Mouse (Mus musculus) kidney, postnatal 0 days (tissue): Measurements from ENCODE around the gene Pla2g10. TPM values are rescaled to one million over a fixed set of nuclear protein-coding genes. Genes with fewer than 3 reads are reported as not detected.
A peak's percentile ranks its signal among the peaks of the same experiment; 100 is the strongest.
"Not testable (repeated sequence)": the region's sequence is repeated elsewhere in the genome, so short reads cannot be mapped to it uniquely, and the experiment has no call there.

Experiments used
- ATAC-seq: fragments of 200-750 bp; cut with Nextera tagmentation; replicated peaks from 2 replicates; pipeline ENCODE4 v1.8.0; 2017; ENCODE audit warnings: low read depth, moderate number of reproducible peaks, moderate TSS enrichment, moderate library complexity; ENCODE audit not compliant: low FRiP score
- DNase-seq: peaks from one replicate; pipeline ENCODE4 v3.0.0-alpha.2; 2016; ENCODE audit warnings: low spot score
- H3K27ac ChIP-seq: fragments of 300-500 bp; sonication (generic); 2 replicates; pipeline ENCODE4 v1.5.1; 2014; ENCODE audit warnings: mild to moderate bottlenecking
- H3K27me3 ChIP-seq: fragments of 300-500 bp; sonication (generic); 2 replicates; pipeline ENCODE4 v1.6.1; 2014; ENCODE audit warnings: low read length, mixed read lengths; ENCODE audit not compliant: insufficient read depth
- H3K36me3 ChIP-seq: fragments of 300-500 bp; sonication (generic); 2 replicates; pipeline ENCODE4 v1.6.1; 2014; ENCODE audit warnings: low read length, mixed read lengths; ENCODE audit not compliant: insufficient read depth
- H3K4me1 ChIP-seq: fragments of 300-500 bp; sonication (generic); replicated peaks from 2 replicates; pipeline ENCODE4 v1.6.1; 2014; ENCODE audit warnings: antibody characterized with exemption, low read length, mixed read lengths; ENCODE audit not compliant: insufficient read depth
- H3K4me2 ChIP-seq: fragments of 300-500 bp; sonication (generic); 2 replicates; pipeline ENCODE4 v1.6.1; 2014; ENCODE audit warnings: mild to moderate bottlenecking, low read length, moderate library complexity, mixed read lengths
- H3K4me3 ChIP-seq: fragments of 300-500 bp; sonication (generic); replicated peaks from 2 replicates; pipeline ENCODE4 v1.5.1; 2014; ENCODE audit warnings: low read depth, low read length
- H3K9ac ChIP-seq: fragments of 300-500 bp; sonication (generic); 2 replicates; pipeline ENCODE4 v1.6.1; 2014; ENCODE audit warnings: low read depth, low read length
- H3K9me3 ChIP-seq: fragments of 300-500 bp; sonication (generic); replicated peaks from 2 replicates; pipeline ENCODE4 v1.6.1; 2016; ENCODE audit warnings: low read length, inconsistent platforms, mixed read lengths
- CTCF ChIP-seq: IDR thresholded peaks from 2 replicates; pipeline ENCODE4 v1.5.1; 2016; ENCODE audit warnings: antibody characterized with exemption, low read depth, mild to moderate bottlenecking, moderate library complexity
- WGBS: fragments of 180-500 bp; shearing (Covaris S2); extraction: QIAGEN DNeasy Blood & Tissue Kit; methylation state at CpG from one replicate; pipeline ENCODE4 v1.1.7; 2014; 5-methylcytosine and 5-hydroxymethylcytosine counted together
- polyA plus RNA-seq: library from polyadenylated mRNA; unstranded; fragments of >200 nt; fragmentation: Nextera tagmentation; extraction: Ambion mirVana; gene quantifications from 2 replicates; pipeline ENCODE4 v1.2.1, GENCODE M21; 2015

Gene Pla2g10
- polyA plus RNA-seq, 1 experiment from 2014 or later = not detected

- TF ChIP-seq CTCF = no peak
- Histone ChIP-seq H3K4me1 (no peaks in the 10 kb centered on the region), H3K27ac (no peak overlapping the region), H3K36me3 (peaks cover 8% of the 10 kb centered on the region), H3K27me3 (no peaks in the 10 kb centered on the region), H3K4me3 (no peak overlapping the region), H3K4me2 (no peak overlapping the region), H3K9ac (no peak overlapping the region), H3K9me3 (no peaks in the 10 kb centered on the region)
- no peak for ATAC-seq
- no peak for DNase-seq
- 86% methylated on average over 3 of the region's 3 CpGs for WGBS
Measured at GRCm38 (mm10) chr16:13674511-13674910, 56.3 kb downstream of the Pla2g10 start.

- no peaks in the 10 kb centered on the region for H3K27me3 ChIP-seq
- no peaks in the 10 kb centered on the region for H3K4me1 ChIP-seq
- H3K27ac ChIP-seq = no peak overlapping the region
- peaks cover 8% of the 10 kb centered on the region for H3K36me3 ChIP-seq
- peak overlapping the region; percentile 79 for H3K4me3 ChIP-seq
- H3K9ac ChIP-seq = no peak overlapping the region
- WGBS = 79% methylated on average over 5 of the region's 5 CpGs
- H3K9me3 ChIP-seq = no peaks in the 10 kb centered on the region
- DNase-seq = no peak
- TF ChIP-seq CTCF = no peak
- ATAC-seq = no peak
- peak overlapping the region; percentile 58 for H3K4me2 ChIP-seq
Measured at GRCm38 (mm10) chr16:13673114-13673513, 57.7 kb downstream of the Pla2g10 start.

GRCm38 (mm10) chr16:13672386-13672898 is 58.3 kb downstream of the Pla2g10 start:
- peak; percentile 74 for DNase-seq
- peaks cover 8% of the 10 kb centered on the region for H3K36me3 ChIP-seq
- H3K27ac ChIP-seq = peak overlapping the region; percentile 91
- H3K27me3 ChIP-seq = no peaks in the 10 kb centered on the region
- ATAC-seq = peak; percentile 61
- H3K9me3 ChIP-seq = no peaks in the 10 kb centered on the region
- peak overlapping the region; percentile 58 for H3K4me2 ChIP-seq
- H3K9ac ChIP-seq = peak overlapping the region; percentile 90
- TF ChIP-seq CTCF = no peak
- H3K4me3 ChIP-seq = peak overlapping the region; percentile 79
- WGBS = under 1% methylated on average over 20 of the region's 20 CpGs
- 0 out of 2 replicates have a peak, but pooled peaks cover 2% of the 10 kb centered on the region for H3K4me1 ChIP-seq

- H3K36me3 ChIP-seq = peaks cover 2% of the 10 kb centered on the region; the same call in 1 of the 2 replicates
- no peak for TF ChIP-seq CTCF
- peak within 1 kb of the TSS; percentile 58 for H3K4me2 ChIP-seq
- peak within 1 kb of the TSS; percentile 79 for H3K4me3 ChIP-seq
- under 1% methylated on average over 51 of the region's 54 CpGs for WGBS
- DNase-seq (peak; percentile 98), ATAC-seq (peak; percentile 91)
- peak within 1 kb of the TSS; percentile 90 for H3K9ac ChIP-seq
- no peaks in the 10 kb centered on the region for H3K27me3 ChIP-seq
- peak within 1 kb of the TSS; percentile 91 for H3K27ac ChIP-seq
- no peaks in the 10 kb centered on the region for H3K9me3 ChIP-seq
- H3K4me1 ChIP-seq = 0 out of 2 replicates have a peak, but pooled peaks cover 3% of the 10 kb centered on the region
Measured at GRCm38 (mm10) chr16:13671685-13672385, 58.9 kb downstream of the Pla2g10 start, which contains the start of the genes Bfar and 3110001I22Rik. TSS of gene Bfar (plus strand) at chr16:13671858. TSS of gene 3110001I22Rik (plus strand) at chr16:13671929.

- H3K9me3 ChIP-seq, DNase-seq, H3K9ac ChIP-seq, H3K4me3 ChIP-seq, H3K36me3 ChIP-seq, H3K4me1 ChIP-seq, H3K27me3 ChIP-seq, ATAC-seq: not testable (repeated sequence)
- peak overlapping the region; percentile 58 for H3K4me2 ChIP-seq
- peak overlapping the region; percentile 91 for H3K27ac ChIP-seq
- WGBS = 80% methylated on average over 5 of the region's 5 CpGs
Measured at GRCm38 (mm10) chr16:13670896-13671295, 59.9 kb downstream of the Pla2g10 start.

GRCm38 (mm10) chr16:13669282-13669681 is 61.5 kb downstream of the Pla2g10 start:
- no peak overlapping the region for H3K27ac ChIP-seq
- no peak for TF ChIP-seq CTCF
- H3K9me3 ChIP-seq = no peaks in the 10 kb centered on the region
- H3K4me1 ChIP-seq = 0 out of 2 replicates have a peak, but pooled peaks cover 3% of the 10 kb centered on the region
- H3K27me3 ChIP-seq = no peaks in the 10 kb centered on the region
- peaks cover 13% of the 10 kb centered on the region; the same call in 1 of the 2 replicates for H3K36me3 ChIP-seq
- ATAC-seq = no peak
- H3K4me2 ChIP-seq = no peak overlapping the region
- WGBS = 96% methylated on average over 1 of the region's 1 CpGs
- H3K4me3 ChIP-seq = no peak overlapping the region
- H3K9ac ChIP-seq = no peak overlapping the region
- DNase-seq = no peak
